Mouse (Mus musculus): ENCODE data around the gene Pax6.

- no peak for TF ChIP-seq CTCF (IDR thresholded peaks at IDR 0.05; ENCODE audit: low read depth, low read length)
- TF ChIP-seq POLR2A (IDR thresholded peaks at IDR 0.05; ENCODE audit: borderline replicate concordance, low read depth, low read length): no peak
These were observed 4.9 kb downstream of the Pax6 start for GRCm38 (mm10) chr2:105673631-105674060.

Measured in bone marrow macrophage, adult 2 months (primary cell).